Mouse (Mus musculus) liver, embryonic 15.5 days (tissue): Measurements from ENCODE around the gene Arhgap18. TPM values are rescaled to one million over a fixed set of nuclear protein-coding genes. Genes with fewer than 3 reads are reported as not detected.
"Not testable (repeated sequence)": the region's sequence is repeated elsewhere in the genome, so short reads cannot be mapped to it uniquely, and the experiment has no call there.

Experiments used
- ATAC-seq: fragments of 200-750 bp; cut with Nextera tagmentation; 2 replicates; pipeline ENCODE4 v1.8.0; 2017; ENCODE audit warnings: moderate number of reproducible peaks, mild to moderate bottlenecking, moderate library complexity; ENCODE audit not compliant: insufficient read depth
- H3K27ac ChIP-seq: fragments of 300-500 bp; sonication (generic); replicated peaks from 2 replicates; pipeline ENCODE4 v1.5.1; 2015; ENCODE audit warnings: mild to moderate bottlenecking, inconsistent platforms
- H3K27me3 ChIP-seq: fragments of 300-500 bp; sonication (generic); 2 replicates; pipeline ENCODE4 v1.6.1; 2015; ENCODE audit warnings: mild to moderate bottlenecking, inconsistent platforms
- H3K36me3 ChIP-seq: fragments of 300-500 bp; sonication (generic); replicated peaks from 2 replicates; pipeline ENCODE4 v1.6.1; 2015; ENCODE audit warnings: moderate library complexity, mild to moderate bottlenecking, inconsistent platforms
- H3K4me1 ChIP-seq: fragments of 300-500 bp; sonication (generic); replicated peaks from 2 replicates; pipeline ENCODE4 v1.6.1; 2015; ENCODE audit warnings: inconsistent platforms
- H3K4me2 ChIP-seq: fragments of 300-500 bp; sonication (generic); 2 replicates; pipeline ENCODE4 v1.6.1; 2015; ENCODE audit warnings: moderate library complexity, mild to moderate bottlenecking, inconsistent platforms
- H3K4me3 ChIP-seq: fragments of 300-500 bp; sonication (generic); replicated peaks from 2 replicates; pipeline ENCODE4 v1.5.1; 2015; ENCODE audit warnings: mild to moderate bottlenecking, inconsistent platforms
- H3K9ac ChIP-seq: fragments of 300-500 bp; sonication (generic); 2 replicates; pipeline ENCODE4 v1.6.1; 2015; ENCODE audit warnings: moderate library complexity, mild to moderate bottlenecking, inconsistent platforms
- H3K9me3 ChIP-seq: fragments of 300-500 bp; sonication (generic); replicated peaks from 2 replicates; pipeline ENCODE4 v1.6.1; 2016; ENCODE audit warnings: inconsistent platforms
- WGBS: fragments of 180-500 bp; shearing (Covaris S2); methylation state at CpG from one replicate; pipeline ENCODE4 v1.1.7; 2015; ENCODE audit warnings: mixed read lengths; ENCODE audit not compliant: insufficient replicate concordance; 5-methylcytosine and 5-hydroxymethylcytosine counted together
- polyA plus RNA-seq: library from polyadenylated mRNA; unstranded; fragments of >200 nt; fragmentation: Nextera tagmentation; extraction: Ambion mirVana; gene quantifications from 2 replicates; pipeline ENCODE4 v1.2.1, GENCODE M21; 2015

The Arhgap18 gene
- polyA plus RNA-seq, 1 experiment from 2014 or later = 7.2 TPM

DNA sequence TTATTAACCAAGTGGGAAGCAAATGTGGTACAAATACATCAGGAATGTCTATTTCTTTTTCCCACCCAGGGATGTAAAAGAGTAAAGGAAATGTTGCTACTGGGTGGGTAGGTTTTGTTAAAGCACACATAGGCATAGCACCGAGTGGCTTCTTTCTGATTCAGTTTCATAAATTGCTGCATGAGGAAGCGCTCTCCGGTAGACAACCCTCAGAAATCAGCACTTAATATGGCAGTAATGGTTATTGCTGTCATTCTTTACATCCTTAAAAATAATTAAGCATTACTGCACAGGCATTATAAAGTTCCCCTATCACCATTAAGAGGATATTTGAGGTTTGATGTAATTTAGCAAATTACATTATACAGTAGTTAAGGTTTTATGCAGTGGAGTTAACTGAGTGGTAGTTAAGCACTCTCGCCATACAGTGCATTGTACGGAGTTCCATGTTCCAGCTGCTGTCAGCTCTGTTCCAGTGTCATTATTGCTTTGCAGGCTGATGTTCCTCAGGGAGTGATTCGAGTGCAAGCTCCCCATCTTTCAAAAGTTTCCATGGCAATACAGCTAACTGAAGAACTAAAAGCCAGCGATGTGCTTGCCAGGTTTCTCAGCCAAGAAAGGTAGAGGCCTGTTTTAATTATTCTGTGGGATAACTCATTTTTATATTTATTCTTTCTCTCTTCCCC, 159.0 kb downstream of the Arhgap18 start:
- no peaks in the 10 kb centered on the region for H3K27me3 ChIP-seq
- no peak for ATAC-seq
- no peak overlapping the region for H3K9ac ChIP-seq
- no peaks in the 10 kb centered on the region for H3K36me3 ChIP-seq
- H3K4me2 ChIP-seq = no peak overlapping the region
- H3K27ac ChIP-seq = no peak overlapping the region
- no peak overlapping the region for H3K4me3 ChIP-seq
- 0 out of 2 replicates have a peak, but pooled peaks cover 5% of the 10 kb centered on the region for H3K4me1 ChIP-seq
- no peaks in the 10 kb centered on the region for H3K9me3 ChIP-seq
- WGBS = 76% methylated on average over 7 of the region's 7 CpGs

GRCm38 (mm10) chr10:26912807-26913206, 159.6 kb downstream of the Arhgap18 start:
- Histone ChIP-seq H3K4me3 (no peak overlapping the region), H3K27ac (no peak overlapping the region), H3K9ac (no peak overlapping the region), H3K36me3 (no peaks in the 10 kb centered on the region), H3K27me3 (no peaks in the 10 kb centered on the region), H3K4me1 (0 out of 2 replicates have a peak, but pooled peaks cover 5% of the 10 kb centered on the region), H3K9me3 (no peaks in the 10 kb centered on the region), H3K4me2 (no peak overlapping the region)
- 75% methylated on average over 1 of the region's 1 CpGs for whole genome bisulfite sequencing
- no peak for ATAC-seq

GRCm38 (mm10) chr10:26919307-26919977, 166.2 kb downstream of the Arhgap18 start:
- no peak overlapping the region for H3K27ac ChIP-seq
- H3K36me3 ChIP-seq = no peaks in the 10 kb centered on the region
- H3K9me3 ChIP-seq = no peaks in the 10 kb centered on the region
- WGBS = 21% methylated on average over 5 of the region's 5 CpGs
- H3K4me1 ChIP-seq = no peaks in the 10 kb centered on the region
- no peak for ATAC-seq
- no peak overlapping the region for H3K9ac ChIP-seq
- no peaks in the 10 kb centered on the region for H3K27me3 ChIP-seq
- no peak overlapping the region for H3K4me2 ChIP-seq
- H3K4me3 ChIP-seq = no peak overlapping the region

DNA sequence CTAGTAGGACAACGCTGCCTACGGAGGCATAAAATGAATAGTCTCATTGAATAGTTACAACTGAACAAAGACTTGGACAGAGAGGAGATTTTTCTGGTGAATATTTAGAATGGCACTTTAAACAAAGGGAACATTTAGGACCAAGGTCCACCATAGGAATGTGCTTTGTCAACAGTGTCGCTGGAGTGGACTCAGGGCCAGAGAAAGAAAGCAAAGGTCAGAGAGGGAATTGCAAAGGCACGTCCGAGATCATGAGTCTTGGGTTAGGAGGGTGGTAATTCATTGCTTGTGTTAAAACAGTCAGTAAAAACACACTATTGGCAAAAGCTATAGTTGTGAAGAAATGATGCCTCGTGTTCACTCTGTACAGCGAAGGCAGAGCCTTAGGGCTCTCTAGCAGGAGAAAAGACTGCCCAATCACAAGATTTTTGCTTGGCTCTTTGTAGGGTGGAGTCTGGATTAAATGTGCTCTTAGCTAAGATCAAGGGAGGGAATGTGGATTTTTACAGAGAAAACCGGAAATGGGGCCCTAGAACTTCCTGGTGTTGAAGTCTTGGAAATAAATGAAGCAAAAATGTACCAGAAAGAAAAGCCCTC, 167.3 kb downstream of the Arhgap18 start:
- Histone ChIP-seq H3K27me3 (no peaks in the 10 kb centered on the region), H3K4me3 (no peak overlapping the region), H3K9me3 (no peaks in the 10 kb centered on the region), H3K4me1 (no peaks in the 10 kb centered on the region), H3K36me3 (no peaks in the 10 kb centered on the region), H3K4me2 (no peak overlapping the region), H3K9ac (no peak overlapping the region), H3K27ac (peak overlapping the region; percentile 75)
- ATAC-seq = peak; percentile 78
- 64% methylated on average over 8 of the region's 8 CpGs for WGBS

- 80% methylated on average over 6 of the region's 6 CpGs for WGBS
- H3K36me3 ChIP-seq, H3K4me1 ChIP-seq, ATAC-seq, H3K27ac ChIP-seq, H3K4me3 ChIP-seq, H3K4me2 ChIP-seq, H3K9me3 ChIP-seq, H3K27me3 ChIP-seq, H3K9ac ChIP-seq: not testable (repeated sequence)
Observed at GRCm38 (mm10) chr10:26936056-26936455, 182.8 kb downstream of the Arhgap18 start.

DNA sequence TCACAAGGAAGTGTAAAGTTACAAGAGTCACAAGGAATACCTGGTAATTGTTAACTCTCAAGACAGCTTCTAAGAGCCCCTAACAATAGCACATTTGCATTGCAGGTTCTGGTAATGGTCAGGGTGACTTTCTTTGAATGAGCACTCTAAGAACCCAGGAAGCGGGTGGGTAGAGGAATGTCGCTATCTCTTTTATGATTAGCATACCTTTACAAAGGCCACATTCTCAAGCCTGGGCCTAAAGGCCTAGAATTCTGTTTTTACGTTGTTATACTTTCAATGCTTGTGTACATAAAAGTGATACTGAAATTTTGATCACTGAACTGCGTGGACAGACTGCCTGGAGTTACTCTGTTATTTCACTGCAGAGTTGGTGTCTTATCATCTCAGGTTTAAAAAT, 185.2 kb downstream of the Arhgap18 start:
- H3K4me3 ChIP-seq, ATAC-seq, H3K4me2 ChIP-seq, H3K4me1 ChIP-seq, H3K9me3 ChIP-seq, H3K9ac ChIP-seq, H3K36me3 ChIP-seq, H3K27me3 ChIP-seq, H3K27ac ChIP-seq: not testable (repeated sequence)
- 71% methylated on average over 4 of the region's 4 CpGs for WGBS

- no peak overlapping the region for H3K27ac ChIP-seq
- no peak for ATAC-seq
- H3K36me3 ChIP-seq = no peaks in the 10 kb centered on the region
- no peak overlapping the region for H3K9ac ChIP-seq
- 25% methylated on average over 1 of the region's 1 CpGs for WGBS
- H3K4me3 ChIP-seq = no peak overlapping the region
- no peak overlapping the region for H3K4me2 ChIP-seq
- no peaks in the 10 kb centered on the region for H3K9me3 ChIP-seq
- H3K4me1 ChIP-seq = no peaks in the 10 kb centered on the region
- no peaks in the 10 kb centered on the region for H3K27me3 ChIP-seq
Observed at GRCm38 (mm10) chr10:26939549-26939948, 186.3 kb downstream of the Arhgap18 start.

DNA sequence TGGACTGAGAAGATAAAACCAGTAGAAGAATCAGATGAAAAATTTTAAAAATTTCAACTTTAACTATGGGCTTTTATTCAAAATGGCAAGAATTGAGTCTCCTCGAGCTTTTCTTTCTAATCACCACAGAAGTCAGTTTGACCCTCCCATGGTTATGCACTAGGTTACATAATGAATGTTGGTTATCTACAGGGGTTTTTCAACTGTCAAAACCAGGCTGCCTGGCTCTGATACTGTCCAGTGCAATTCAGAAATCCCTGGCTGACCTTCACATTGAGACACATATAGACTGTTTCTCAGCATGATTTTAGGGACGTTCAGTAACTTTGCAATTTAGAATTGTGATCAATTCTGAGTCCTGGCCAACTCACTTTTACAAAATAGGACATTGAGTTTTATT, 195.1 kb downstream of the Arhgap18 start:
- Histone ChIP-seq H3K36me3 (no peaks in the 10 kb centered on the region), H3K27me3 (no peaks in the 10 kb centered on the region), H3K27ac (no peak overlapping the region), H3K9ac (no peak overlapping the region), H3K4me2 (no peak overlapping the region), H3K9me3 (no peaks in the 10 kb centered on the region), H3K4me3 (no peak overlapping the region), H3K4me1 (peaks cover 26% of the 10 kb centered on the region)
- no peak for ATAC-seq
- 22% methylated on average over 2 of the region's 2 CpGs for WGBS

DNA sequence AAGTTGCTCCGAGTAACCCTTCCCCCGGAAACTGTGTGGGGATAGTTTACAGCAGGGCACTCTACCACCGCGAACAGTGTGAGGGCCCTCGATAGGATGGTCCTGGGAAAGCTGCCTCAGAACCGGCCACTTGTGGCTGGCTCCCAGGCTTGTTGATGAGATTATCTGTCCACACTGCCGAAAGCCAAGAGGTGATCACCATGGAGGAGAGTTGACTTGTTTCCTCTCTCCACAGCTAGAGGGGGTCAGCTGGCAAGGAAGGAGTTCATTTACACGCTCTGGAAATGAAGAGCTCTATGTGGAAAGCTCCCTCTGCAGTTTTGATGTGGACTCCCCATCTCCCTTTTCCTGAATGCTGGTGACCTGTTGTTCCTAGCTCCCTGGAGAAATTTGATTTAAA, 196.4 kb downstream of the Arhgap18 start:
- H3K4me1 ChIP-seq = peaks cover 26% of the 10 kb centered on the region
- ATAC-seq = peak; percentile 35; the same call in 1 of the 2 replicates
- no peak overlapping the region for H3K9ac ChIP-seq
- H3K27me3 ChIP-seq = no peaks in the 10 kb centered on the region
- WGBS = 40% methylated on average over 8 of the region's 8 CpGs
- peak overlapping the region; percentile 57 for H3K4me2 ChIP-seq
- 0 out of 2 replicates have a peak overlapping the region, but pooled peaks have one; percentile 39 for H3K4me3 ChIP-seq
- H3K9me3 ChIP-seq = no peaks in the 10 kb centered on the region
- no peak overlapping the region; the same call in 1 of the 2 replicates for H3K27ac ChIP-seq
- H3K36me3 ChIP-seq = no peaks in the 10 kb centered on the region

GRCm38 (mm10) chr10:26950448-26950847, 197.2 kb downstream of the Arhgap18 start:
- Histone ChIP-seq H3K9ac (0 out of 2 replicates have a peak overlapping the region, but pooled peaks have one; percentile 3), H3K36me3 (no peaks in the 10 kb centered on the region), H3K4me2 (peak overlapping the region; percentile 57), H3K4me3 (peak overlapping the region; percentile 39), H3K27me3 (no peaks in the 10 kb centered on the region), H3K4me1 (peaks cover 26% of the 10 kb centered on the region), H3K9me3 (no peaks in the 10 kb centered on the region), H3K27ac (no peak overlapping the region; the same call in 1 of the 2 replicates)
- WGBS = 23% methylated on average over 7 of the region's 7 CpGs
- ATAC-seq = peak; percentile 74

- ATAC-seq = no peak
- no peak overlapping the region for H3K27ac ChIP-seq
- no peak overlapping the region for H3K9ac ChIP-seq
- no peaks in the 10 kb centered on the region for H3K36me3 ChIP-seq
- WGBS = 42% methylated on average over 3 of the region's 3 CpGs
- H3K9me3 ChIP-seq = no peaks in the 10 kb centered on the region
- H3K4me2 ChIP-seq = no peak overlapping the region
- no peaks in the 10 kb centered on the region for H3K27me3 ChIP-seq
- no peaks in the 10 kb centered on the region for H3K4me1 ChIP-seq
- H3K4me3 ChIP-seq = no peak overlapping the region
Observed at GRCm38 (mm10) chr10:26958513-26958912, 205.3 kb downstream of the Arhgap18 start.
